Mouse (Mus musculus) adrenal gland, postnatal 0 days (tissue): Measurements from ENCODE around the gene Rgmb. TPM values are rescaled to one million over a fixed set of nuclear protein-coding genes. Genes with fewer than 3 reads are reported as not detected.

Source experiments
- polyA plus RNA-seq: library from polyadenylated mRNA; unstranded; fragments of >200 nt; fragmentation: Nextera tagmentation; extraction: Ambion mirVana; gene quantifications from 2 replicates; pipeline ENCODE4 v1.2.1, GENCODE M21; 2015

Rgmb gene
- 15.2 and 23.1 TPM in 2 replicates for polyA plus RNA-seq

GRCm38 (mm10) chr17:15830766-15831644 is at the start of gene Rgmb:
Rgmb (minus strand) TSS chr17:15831039.

Other genes with a start within 250 kb of the Rgmb start
- 12.1 and 15.0 TPM in 2 replicates for gene Chd1, start 126.1 kb downstream of the Rgmb start, polyA plus RNA-seq